Mouse (Mus musculus) lung, embryonic 16.5 days (tissue): Measurements from ENCODE around the gene Amz1. TPM values are rescaled to one million over a fixed set of nuclear protein-coding genes. Genes with fewer than 3 reads are reported as not detected.

ENCODE experiments used
- ATAC-seq: fragments of 200-750 bp; cut with Nextera tagmentation; 2 replicates; pipeline ENCODE4 v1.8.0; 2017; ENCODE audit warnings: low read depth, mild to moderate bottlenecking, moderate library complexity
- H3K27ac ChIP-seq: fragments of 300-500 bp; sonication (generic); 2 replicates; pipeline ENCODE4 v1.5.1; 2014; ENCODE audit warnings: mild to moderate bottlenecking, control low read depth, low read length
- H3K27me3 ChIP-seq: fragments of 300-500 bp; sonication (generic); 2 replicates; pipeline ENCODE4 v1.6.1; 2014; ENCODE audit warnings: low read depth, low read length, mixed read lengths; ENCODE audit not compliant: control insufficient read depth, insufficient read depth
- H3K36me3 ChIP-seq: fragments of 300-500 bp; sonication (generic); 2 replicates; pipeline ENCODE4 v1.6.1; 2014; ENCODE audit warnings: low read length; ENCODE audit not compliant: control insufficient read depth, insufficient read depth
- H3K4me1 ChIP-seq: fragments of 300-500 bp; sonication (generic); replicated peaks from 2 replicates; pipeline ENCODE4 v1.6.1; 2014; ENCODE audit warnings: low read length, mixed read lengths; ENCODE audit not compliant: control insufficient read depth, insufficient read depth
- H3K4me2 ChIP-seq: fragments of 300-500 bp; sonication (generic); 2 replicates; pipeline ENCODE4 v1.6.1; 2014; ENCODE audit warnings: low read depth, low read length, control low read depth
- H3K4me3 ChIP-seq: fragments of 300-500 bp; sonication (generic); 2 replicates; pipeline ENCODE4 v1.5.1; 2014; ENCODE audit warnings: mild to moderate bottlenecking, low read length, control low read depth
- H3K9ac ChIP-seq: fragments of 300-500 bp; sonication (generic); 2 replicates; pipeline ENCODE4 v1.6.1; 2014; ENCODE audit warnings: low read length, control low read depth
- H3K9me3 ChIP-seq: fragments of 300-500 bp; sonication (generic); 2 replicates; pipeline ENCODE4 v1.6.1; 2016; ENCODE audit warnings: low read length; ENCODE audit not compliant: control insufficient read depth
- WGBS: fragments of 180-500 bp; shearing (Covaris S2); extraction: QIAGEN DNeasy Blood & Tissue Kit; methylation state at CpG from one replicate; pipeline ENCODE4 v1.1.7; 2014; 5-methylcytosine and 5-hydroxymethylcytosine counted together
- polyA plus RNA-seq: library from polyadenylated mRNA; unstranded; fragments of >200 nt; fragmentation: Nextera tagmentation; extraction: Ambion mirVana; gene quantifications from 2 replicates; pipeline ENCODE4 v1.2.1, GENCODE M21; 2015

The Amz1 gene
- polyA plus RNA-seq, 1 experiment from 2014 or later = 1.4 TPM

- WGBS = 90% methylated on average over 6 of the region's 6 CpGs
- no peak for ATAC-seq
- peaks cover 25% of the 10 kb centered on the region for H3K36me3 ChIP-seq
Measured at GRCm38 (mm10) chr5:140710315-140710714, 13.6 kb upstream of the Amz1 start.

GRCm38 (mm10) chr5:140711040-140711439 lies 12.9 kb upstream of the Amz1 start:
- Histone ChIP-seq H3K9me3 (no peaks in the 10 kb centered on the region), H3K9ac (no peak overlapping the region), H3K27ac (no peak overlapping the region), H3K27me3 (no peaks in the 10 kb centered on the region), H3K4me3 (no peak overlapping the region), H3K36me3 (peaks cover 30% of the 10 kb centered on the region), H3K4me1 (peaks cover 1% of the 10 kb centered on the region), H3K4me2 (no peak overlapping the region)
- WGBS = 81% methylated on average over 5 of the region's 5 CpGs
- no peak for ATAC-seq

More at GRCm38 (mm10) chr5:140710315-140710714, 13.6 kb upstream of the Amz1 start:
- Histone ChIP-seq H3K27me3 (no peaks in the 10 kb centered on the region), H3K9me3 (no peaks in the 10 kb centered on the region), H3K4me3 (no peak overlapping the region), H3K4me1 (peaks cover 9% of the 10 kb centered on the region), H3K27ac (no peak overlapping the region), H3K4me2 (no peak overlapping the region), H3K9ac (no peak overlapping the region)

GRCm38 (mm10) chr5:140720773-140721172 lies 3.2 kb upstream of the Amz1 start:
- no peaks in the 10 kb centered on the region for H3K9me3 ChIP-seq
- no peak overlapping the region for H3K4me2 ChIP-seq
- H3K27me3 ChIP-seq = no peaks in the 10 kb centered on the region
- no peak for ATAC-seq
- H3K36me3 ChIP-seq = peaks cover 30% of the 10 kb centered on the region
- H3K27ac ChIP-seq = no peak overlapping the region
- WGBS = 76% methylated on average over 7 of the region's 7 CpGs
- H3K4me1 ChIP-seq = no peaks in the 10 kb centered on the region
- no peak overlapping the region for H3K9ac ChIP-seq
- H3K4me3 ChIP-seq = no peak overlapping the region

- ATAC-seq = no peak
- 60% methylated on average over 3 of the region's 3 CpGs for WGBS
- no peak overlapping the region for H3K4me2 ChIP-seq
- no peaks in the 10 kb centered on the region for H3K4me1 ChIP-seq
- no peaks in the 10 kb centered on the region for H3K9me3 ChIP-seq
- no peak overlapping the region for H3K9ac ChIP-seq
- no peaks in the 10 kb centered on the region for H3K27me3 ChIP-seq
- no peak overlapping the region for H3K27ac ChIP-seq
- H3K4me3 ChIP-seq = no peak overlapping the region
- peaks cover 18% of the 10 kb centered on the region for H3K36me3 ChIP-seq
Measured at GRCm38 (mm10) chr5:140722121-140722520, 1.8 kb upstream of the Amz1 start.

GRCm38 (mm10) chr5:140726062-140726839 lies 2.3 kb downstream of the Amz1 start:
- no peak for ATAC-seq
- Histone ChIP-seq H3K27ac (no peak overlapping the region), H3K4me1 (no peaks in the 10 kb centered on the region), H3K27me3 (no peaks in the 10 kb centered on the region), H3K4me3 (no peak overlapping the region), H3K4me2 (no peak overlapping the region), H3K36me3 (no peaks in the 10 kb centered on the region), H3K9me3 (no peaks in the 10 kb centered on the region), H3K9ac (no peak overlapping the region)
- 80% methylated on average over 7 of the region's 7 CpGs for WGBS

- no peak overlapping the region for H3K4me3 ChIP-seq
- H3K27ac ChIP-seq = no peak overlapping the region
- H3K4me2 ChIP-seq = no peak overlapping the region
- H3K27me3 ChIP-seq = no peaks in the 10 kb centered on the region
- WGBS = 71% methylated on average over 17 of the region's 17 CpGs
- no peaks in the 10 kb centered on the region for H3K4me1 ChIP-seq
- H3K9me3 ChIP-seq = no peaks in the 10 kb centered on the region
- no peak for ATAC-seq
- H3K36me3 ChIP-seq = no peaks in the 10 kb centered on the region
- H3K9ac ChIP-seq = no peak overlapping the region
Measured at GRCm38 (mm10) chr5:140726946-140727740, 3.2 kb downstream of the Amz1 start.

GRCm38 (mm10) chr5:140731040-140731797 lies 7.3 kb downstream of the Amz1 start:
- H3K4me2 ChIP-seq = no peak overlapping the region
- H3K9me3 ChIP-seq = no peaks in the 10 kb centered on the region
- H3K27ac ChIP-seq = no peak overlapping the region
- WGBS = 79% methylated on average over 11 of the region's 11 CpGs
- H3K27me3 ChIP-seq = peaks cover 12% of the 10 kb centered on the region
- no peak overlapping the region for H3K4me3 ChIP-seq
- H3K36me3 ChIP-seq = no peaks in the 10 kb centered on the region
- no peak for ATAC-seq
- H3K9ac ChIP-seq = no peak overlapping the region
- H3K4me1 ChIP-seq = peaks cover 5% of the 10 kb centered on the region

- Histone ChIP-seq H3K9me3 (no peaks in the 10 kb centered on the region), H3K4me3 (no peak overlapping the region), H3K36me3 (no peaks in the 10 kb centered on the region), H3K4me1 (peaks cover 5% of the 10 kb centered on the region), H3K27me3 (peaks cover 15% of the 10 kb centered on the region), H3K27ac (no peak overlapping the region), H3K9ac (no peak overlapping the region), H3K4me2 (no peak overlapping the region)
- WGBS = 61% methylated on average over 4 of the region's 4 CpGs
- no peak for ATAC-seq
Measured at GRCm38 (mm10) chr5:140732195-140732594, 8.3 kb downstream of the Amz1 start.

GRCm38 (mm10) chr5:140733336-140733735 lies 9.4 kb downstream of the Amz1 start:
- no peaks in the 10 kb centered on the region for H3K36me3 ChIP-seq
- peaks cover 15% of the 10 kb centered on the region for H3K27me3 ChIP-seq
- H3K27ac ChIP-seq = no peak overlapping the region; the same call in 1 of the 2 replicates
- ATAC-seq = no peak
- H3K9me3 ChIP-seq = no peaks in the 10 kb centered on the region
- H3K4me2 ChIP-seq = no peak overlapping the region
- H3K4me3 ChIP-seq = no peak overlapping the region
- WGBS = 56% methylated on average over 3 of the region's 3 CpGs
- H3K4me1 ChIP-seq = peaks cover 5% of the 10 kb centered on the region
- no peak overlapping the region for H3K9ac ChIP-seq
